Mouse (Mus musculus) stomach, embryonic 14.5 days (tissue): Measurements from ENCODE around the gene Fbxl15. TPM values are rescaled to one million over a fixed set of nuclear protein-coding genes. Genes with fewer than 3 reads are reported as not detected.

Source experiments
- ATAC-seq: fragments of 200-750 bp; cut with Nextera tagmentation; 2 replicates; pipeline ENCODE4 v1.8.0; 2017; ENCODE audit warnings: low read depth, moderate TSS enrichment; ENCODE audit not compliant: insufficient number of reproducible peaks, insufficient read depth, low FRiP score
- H3K27ac ChIP-seq: fragments of 300-500 bp; sonication (generic); 2 replicates; pipeline ENCODE4 v1.5.1; 2014; ENCODE audit warnings: mild to moderate bottlenecking, low read length, moderate library complexity, mixed read lengths
- H3K27me3 ChIP-seq: fragments of 300-500 bp; sonication (generic); 2 replicates; pipeline ENCODE4 v1.6.1; 2014; ENCODE audit warnings: low read length, control low read depth, mixed read lengths; ENCODE audit not compliant: control insufficient read depth, insufficient read depth
- H3K36me3 ChIP-seq: fragments of 300-500 bp; sonication (generic); 2 replicates; pipeline ENCODE4 v1.6.1; 2014; ENCODE audit warnings: mild to moderate bottlenecking, control low read depth, low read length, moderate library complexity, mixed read lengths; ENCODE audit not compliant: control insufficient read depth, insufficient read depth
- H3K4me1 ChIP-seq: fragments of 300-500 bp; sonication (generic); 2 replicates; pipeline ENCODE4 v1.6.1; 2014; ENCODE audit warnings: low read length, control low read depth, mixed read lengths; ENCODE audit not compliant: control insufficient read depth, insufficient read depth
- H3K4me2 ChIP-seq: fragments of 300-500 bp; sonication (generic); replicated peaks from 2 replicates; pipeline ENCODE4 v1.6.1; 2014; ENCODE audit warnings: low read depth, low read length, control low read depth
- H3K4me3 ChIP-seq: fragments of 300-500 bp; sonication (generic); 2 replicates; pipeline ENCODE4 v1.5.1; 2014; ENCODE audit warnings: low read depth, low read length, control low read depth
- H3K9ac ChIP-seq: fragments of 300-500 bp; sonication (generic); replicated peaks from 2 replicates; pipeline ENCODE4 v1.6.1; 2014; ENCODE audit warnings: low read depth, mild to moderate bottlenecking, control low read depth, low read length, moderate library complexity, mixed read lengths
- H3K9me3 ChIP-seq: fragments of 300-500 bp; sonication (generic); 2 replicates; pipeline ENCODE4 v1.6.1; 2016; ENCODE audit warnings: low read depth, low read length, control low read depth; ENCODE audit not compliant: control insufficient read depth
- WGBS: fragments of 180-500 bp; shearing (Covaris S2); extraction: QIAGEN DNeasy Blood & Tissue Kit; methylation state at CpG from one replicate; pipeline ENCODE4 v1.1.7; 2014; 5-methylcytosine and 5-hydroxymethylcytosine counted together
- polyA plus RNA-seq: library from polyadenylated mRNA; unstranded; fragments of >200 nt; fragmentation: Nextera tagmentation; extraction: Ambion mirVana; gene quantifications from 2 replicates; pipeline ENCODE4 v1.2.1, GENCODE M21; 2014

Fbxl15 gene
- polyA plus RNA-seq, 1 experiment from 2014 or later = 13.7 TPM

DNA sequence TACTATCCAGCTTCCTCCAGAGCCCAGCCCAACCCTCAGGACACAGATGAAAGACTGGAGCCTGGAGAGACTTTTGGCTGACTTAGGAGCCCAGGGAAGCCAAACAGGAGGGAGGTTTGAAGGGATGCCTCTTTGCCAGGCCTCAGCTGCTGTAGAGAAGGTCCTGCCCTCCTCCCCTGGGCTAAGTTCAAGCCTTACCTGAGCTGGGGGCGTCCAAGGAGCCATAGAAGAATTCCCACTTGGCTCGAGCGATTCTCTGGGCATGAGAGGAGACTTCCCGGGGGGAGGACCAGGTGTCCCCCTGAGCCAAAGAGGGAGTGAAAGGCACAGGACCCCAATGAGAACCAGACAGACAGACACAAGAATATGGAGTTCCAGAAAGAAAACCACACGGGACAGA lies 4.3 kb upstream of the Fbxl15 start:
- WGBS = 69% methylated on average over 5 of the region's 5 CpGs
- Histone ChIP-seq H3K4me1 (peaks cover 23% of the 10 kb centered on the region), H3K9me3 (no peaks in the 10 kb centered on the region), H3K36me3 (no peaks in the 10 kb centered on the region), H3K9ac (no peak overlapping the region), H3K4me3 (no peak overlapping the region), H3K4me2 (no peak overlapping the region), H3K27ac (no peak overlapping the region), H3K27me3 (peaks cover 23% of the 10 kb centered on the region)
- ATAC-seq = no peak

DNA sequence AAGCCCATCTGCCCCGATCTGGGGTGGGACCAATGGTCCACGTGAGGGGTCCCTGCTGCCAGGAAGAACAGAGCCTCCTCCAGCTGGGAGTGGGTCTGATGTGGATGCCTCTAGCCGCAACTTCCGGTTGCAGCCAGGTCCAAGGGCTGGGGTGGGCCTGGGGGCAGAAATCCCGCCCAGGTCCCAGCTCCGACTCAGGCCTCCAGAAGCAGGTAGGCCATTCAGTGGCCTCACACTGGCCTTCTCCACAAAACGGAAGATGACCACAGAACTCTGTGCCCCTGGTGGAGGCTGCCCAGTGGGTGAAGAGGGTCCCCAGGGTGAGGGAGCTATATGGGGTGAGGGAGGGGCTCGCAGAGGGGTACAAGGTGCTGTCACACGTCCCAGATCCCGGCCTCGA lies 3.6 kb upstream of the Fbxl15 start:
- ATAC-seq = no peak
- Histone ChIP-seq H3K9ac (no peak overlapping the region), H3K27ac (no peak overlapping the region), H3K27me3 (peaks cover 23% of the 10 kb centered on the region), H3K4me2 (no peak overlapping the region), H3K9me3 (no peaks in the 10 kb centered on the region), H3K4me1 (peaks cover 23% of the 10 kb centered on the region), H3K36me3 (no peaks in the 10 kb centered on the region), H3K4me3 (no peak overlapping the region)
- 59% methylated on average over 11 of the region's 11 CpGs for WGBS

DNA sequence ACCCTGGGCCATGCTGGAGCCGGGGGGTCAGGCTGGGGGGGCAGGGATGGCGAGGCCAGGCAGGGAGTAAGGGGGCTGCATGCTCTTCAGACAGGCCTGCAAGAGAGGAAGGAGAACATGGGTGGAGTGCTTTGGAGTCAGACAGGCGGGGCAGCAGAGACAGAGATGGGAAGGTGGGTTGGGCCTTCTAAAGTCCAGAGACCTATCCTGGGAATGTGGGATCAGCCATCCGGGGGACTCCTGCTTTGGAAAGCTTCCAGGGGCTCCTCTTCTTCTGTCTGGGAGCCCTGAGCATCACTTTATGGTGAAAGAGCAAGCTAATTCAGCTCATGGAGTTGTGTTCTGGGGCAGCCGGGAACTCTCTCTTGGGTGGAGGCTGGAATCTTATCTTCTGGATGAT lies 3.1 kb upstream of the Fbxl15 start:
- 52% methylated on average over 5 of the region's 5 CpGs for WGBS
- peaks cover 23% of the 10 kb centered on the region for H3K27me3 ChIP-seq
- H3K9ac ChIP-seq = no peak overlapping the region

DNA sequence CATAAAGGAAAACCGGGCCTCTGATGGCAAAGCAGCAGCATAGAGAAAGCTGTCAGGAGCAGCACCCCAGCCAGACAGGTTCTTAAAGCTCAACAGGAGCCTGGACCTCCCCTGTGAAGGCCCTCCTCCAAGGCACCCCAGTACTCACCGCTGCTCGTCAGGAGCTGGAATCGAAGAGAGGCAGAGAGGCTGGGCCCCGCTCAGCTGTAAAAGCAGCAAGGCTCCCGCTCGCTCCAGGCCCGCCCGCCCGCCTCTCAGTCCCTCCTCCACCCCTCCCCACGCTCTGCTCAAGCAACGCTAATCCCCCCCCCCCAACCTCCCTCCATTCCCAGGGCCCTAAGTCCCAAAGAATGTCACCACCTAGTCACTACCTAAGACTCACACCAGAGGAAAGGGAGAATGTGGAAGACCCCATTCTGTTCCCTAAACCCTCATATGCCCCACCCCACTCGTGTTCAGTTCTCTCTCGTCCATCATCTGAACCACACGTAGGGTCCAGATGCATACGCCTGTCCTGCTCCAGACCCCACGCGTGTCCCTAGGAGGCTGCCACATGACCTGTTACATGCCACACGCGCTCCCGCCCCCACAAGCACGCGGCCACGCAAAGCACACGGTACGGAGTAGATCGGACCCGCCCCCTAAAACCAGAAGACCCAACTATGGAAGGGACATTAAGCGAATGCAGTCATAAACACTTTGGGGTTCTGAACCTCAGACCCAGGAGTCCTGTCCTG lies 1.8 kb upstream of the Fbxl15 start:
- Histone ChIP-seq H3K4me3 (peak overlapping the region; percentile 17; the same call in 1 of the 2 replicates), H3K9me3 (no peaks in the 10 kb centered on the region), H3K27ac (no peak overlapping the region), H3K36me3 (peaks cover 6% of the 10 kb centered on the region), H3K4me1 (peaks cover 27% of the 10 kb centered on the region), H3K9ac (no peak overlapping the region), H3K4me2 (peak overlapping the region; percentile 100), H3K27me3 (peaks cover 23% of the 10 kb centered on the region)
- no peak for ATAC-seq
- 6% methylated on average over 28 of the region's 29 CpGs for WGBS

More for the DNA sequence above, 3.1 kb upstream of the Fbxl15 start:
- H3K4me1 ChIP-seq = peaks cover 24% of the 10 kb centered on the region
- ATAC-seq = no peak
- H3K4me3 ChIP-seq = no peak overlapping the region
- no peak overlapping the region for H3K4me2 ChIP-seq
- no peak overlapping the region for H3K27ac ChIP-seq
- H3K36me3 ChIP-seq = no peaks in the 10 kb centered on the region
- H3K9me3 ChIP-seq = no peaks in the 10 kb centered on the region

GRCm38 (mm10) chr19:46326756-46327305 lies 1.2 kb upstream of the Fbxl15 start, which contains the start of gene Psd:
Gene Psd, minus strand, starts transcription at chr19:46327156.
- peak within 1 kb of the TSS; percentile 69 for H3K4me3 ChIP-seq
- H3K27me3 ChIP-seq = peaks cover 23% of the 10 kb centered on the region
- peak within 1 kb of the TSS; percentile 100 for H3K4me2 ChIP-seq
- H3K9ac ChIP-seq = no peak within 1 kb of the TSS
- H3K36me3 ChIP-seq = peaks cover 11% of the 10 kb centered on the region
- peaks cover 24% of the 10 kb centered on the region for H3K4me1 ChIP-seq
- H3K9me3 ChIP-seq = no peaks in the 10 kb centered on the region
- peak within 1 kb of the TSS; percentile 55; the same call in 1 of the 2 replicates for H3K27ac ChIP-seq
- under 1% methylated on average over 35 of the region's 35 CpGs for WGBS
- no peak for ATAC-seq

- peaks cover 23% of the 10 kb centered on the region for H3K27me3 ChIP-seq
- H3K9me3 ChIP-seq = no peaks in the 10 kb centered on the region
- peak overlapping the region; percentile 69 for H3K4me3 ChIP-seq
- 26% methylated on average over 14 of the region's 14 CpGs for WGBS
- H3K9ac ChIP-seq = no peak overlapping the region
- ATAC-seq = no peak
- H3K4me1 ChIP-seq = peaks cover 19% of the 10 kb centered on the region
- H3K36me3 ChIP-seq = peaks cover 11% of the 10 kb centered on the region
- peak overlapping the region; percentile 55; the same call in 1 of the 2 replicates for H3K27ac ChIP-seq
- peak overlapping the region; percentile 100 for H3K4me2 ChIP-seq
Observed at GRCm38 (mm10) chr19:46327531-46328064, 386 bp upstream of the Fbxl15 start.

DNA sequence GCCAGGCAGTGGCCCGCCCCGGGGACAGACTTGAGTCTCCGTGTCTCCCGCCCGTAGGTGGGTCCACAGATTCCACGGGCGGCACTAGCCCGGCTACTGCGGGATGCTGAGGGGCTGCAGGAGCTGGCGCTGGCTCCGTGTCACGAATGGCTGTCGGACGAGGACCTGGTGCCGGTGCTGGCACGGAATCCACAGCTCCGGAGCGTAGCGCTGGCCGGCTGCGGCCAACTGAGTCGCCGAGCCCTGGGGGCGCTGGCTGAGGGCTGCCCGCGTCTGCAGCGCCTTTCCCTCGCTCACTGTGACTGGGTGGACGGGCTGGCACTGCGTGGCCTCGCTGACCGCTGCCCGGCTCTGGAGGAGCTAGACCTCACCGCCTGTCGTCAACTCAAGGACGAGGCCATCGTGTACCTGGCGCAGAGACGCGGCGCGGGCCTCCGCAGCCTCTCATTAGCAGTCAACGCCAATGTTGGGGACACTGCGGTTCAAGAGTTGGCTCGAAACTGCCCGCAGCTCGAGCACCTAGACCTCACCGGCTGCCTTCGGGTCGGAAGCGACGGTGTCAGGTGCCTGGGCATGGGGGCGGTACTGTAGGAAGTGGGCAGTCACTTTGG lies 1.2 kb downstream of the Fbxl15 start:
- Histone ChIP-seq H3K4me1 (peaks cover 19% of the 10 kb centered on the region), H3K9ac (peak overlapping the region; percentile 53), H3K4me2 (peak overlapping the region; percentile 100), H3K4me3 (peak overlapping the region; percentile 69), H3K27me3 (peaks cover 17% of the 10 kb centered on the region), H3K9me3 (no peaks in the 10 kb centered on the region), H3K27ac (peak overlapping the region; percentile 55), H3K36me3 (peaks cover 11% of the 10 kb centered on the region)
- ATAC-seq = peak; percentile 4; the same call in 1 of the 2 replicates
- under 1% methylated on average over 54 of the region's 54 CpGs for WGBS

- Histone ChIP-seq H3K9ac (no peak overlapping the region), H3K27me3 (peaks cover 9% of the 10 kb centered on the region), H3K4me3 (peak overlapping the region; percentile 69; the same call in 1 of the 2 replicates), H3K4me1 (peaks cover 19% of the 10 kb centered on the region), H3K4me2 (peak overlapping the region; percentile 100; the same call in 1 of the 2 replicates), H3K27ac (no peak overlapping the region), H3K36me3 (peaks cover 11% of the 10 kb centered on the region), H3K9me3 (no peaks in the 10 kb centered on the region)
- ATAC-seq = peak; percentile 62
- WGBS = 5% methylated on average over 16 of the region's 16 CpGs
Observed at GRCm38 (mm10) chr19:46329951-46330350, 2.0 kb downstream of the Fbxl15 start.
